9 mouse cellular contexts compared by ENCODE assay signal in genomic region chr2:126033114-126033972, GRCm38 (mm10). TPM values are rescaled to one million over a fixed set of nuclear protein-coding genes. Genes with fewer than 3 reads are reported as not detected.
A peak's percentile ranks its signal among the peaks of the same experiment; 100 is the strongest.
DNase-seq lines count a peak whose midpoint lies in the region; ATAC-seq and TF ChIP-seq lines count a peak whose summit lies in the region.
"Had no signal": no experiment of that assay in that cellular context is flagged by ENCODE, and none has a peak within 500 bp of the region (broad histone marks: within the 10 kb centered on the region; RNA-seq: fewer than 3 reads in every experiment).

No protein-coding gene starts in this region.

- H3K79me2 ChIP-seq in MEL (ENCODE audit: control insufficient read depth, insufficient read depth, low read length, poor library complexity): no peaks in the 10 kb centered on the region

- no peaks in the 10 kb centered on the region for H3K27me3 ChIP-seq in kidney, embryonic 14.5 days (ENCODE audit: control insufficient read depth, insufficient read depth, low read length)
- no peaks in the 10 kb centered on the region; a peak in 1 of 4 replicates for H3K27me3 ChIP-seq in MEL (ENCODE audit: control insufficient read depth in 1 of 2, insufficient read depth in 2 of 2, low read length in 2 of 2)
- no peaks in the 10 kb centered on the region for H3K27me3 ChIP-seq in heart, embryonic 10.5 days (ENCODE audit: insufficient read depth, poor library complexity, severe bottlenecking)
- H3K27me3 ChIP-seq: midbrain, embryonic 12.5 days had no signal

- DNase-seq in kidney, adult 18-20 months: peak; percentile 4
- DNase-seq in 3134 (ENCODE audit: extremely low read depth, insufficient read length, low spot score): peak; percentile 23
- peak; percentile 17 for DNase-seq in MEL (ENCODE audit: low read depth, low spot score)
- DNase-seq in induced T-regulatory cell, adult 2 months (ENCODE audit: low read depth): peak; percentile 14
- DNase-seq in retina, postnatal 1 day: peak; percentile 24
- DNase-seq in heart, embryonic 10.5 days (ENCODE audit: low spot score): no peak
- no peak for DNase-seq in testis, postnatal 14 days (ENCODE audit: low spot score)

- no peak overlapping the region for H3K9ac ChIP-seq in kidney, embryonic 14.5 days (ENCODE audit: low read depth, low read length)
- no peak overlapping the region for H3K9ac ChIP-seq in MEL (ENCODE audit: control insufficient read depth, low read depth, low read length, poor library complexity, severe bottlenecking)
- H3K9ac ChIP-seq: midbrain, embryonic 12.5 days had no signal

- TF ChIP-seq CTCF in MEL (IDR thresholded peaks at IDR 0.05 in 2 of 3, conservative IDR thresholded peaks at IDR 0.05 in 1 of 3; ENCODE audit: control insufficient read depth in 1 of 3, insufficient read depth in 1 of 3, low read depth in 2 of 3, low read length in 3 of 3, poor library complexity in 1 of 3, severe bottlenecking in 1 of 3): peak in 2 of 3 experiments; percentile 23 to 60; a peak in 3 of 6 replicates

- no peak overlapping the region for H3K4me3 ChIP-seq in kidney, embryonic 14.5 days (ENCODE audit: low read length)
- no peak overlapping the region for H3K4me3 ChIP-seq in MEL (ENCODE audit: control insufficient read depth in 1 of 2, insufficient read depth in 1 of 2, low read depth in 2 of 2, low read length in 2 of 2)
- H3K4me3 ChIP-seq in heart, embryonic 10.5 days: no peak overlapping the region
- H3K4me3 ChIP-seq: midbrain, embryonic 12.5 days had no signal

- H3K27ac ChIP-seq in kidney, embryonic 14.5 days (ENCODE audit: low read depth, low read length): no peak overlapping the region
- no peak overlapping the region for H3K27ac ChIP-seq in MEL (ENCODE audit: control insufficient read depth, low read depth, low read length)
- H3K27ac ChIP-seq in heart, embryonic 10.5 days: no peak overlapping the region
- H3K27ac ChIP-seq: midbrain, embryonic 12.5 days had no signal

- H3K36me3 ChIP-seq in kidney, embryonic 14.5 days (ENCODE audit: control insufficient read depth, insufficient read depth, low read length): no peaks in the 10 kb centered on the region
- no peaks in the 10 kb centered on the region for H3K36me3 ChIP-seq in MEL (ENCODE audit: control insufficient read depth in 1 of 2, insufficient read depth in 2 of 2, low read length in 2 of 2)
- no peaks in the 10 kb centered on the region for H3K36me3 ChIP-seq in heart, embryonic 10.5 days
- H3K36me3 ChIP-seq: midbrain, embryonic 12.5 days had no signal

- H3K4me1 ChIP-seq in kidney, embryonic 14.5 days (ENCODE audit: control insufficient read depth, insufficient read depth, low read length): no peaks in the 10 kb centered on the region
- no peaks in the 10 kb centered on the region for H3K4me1 ChIP-seq in MEL (ENCODE audit: control insufficient read depth in 1 of 2, insufficient read depth in 2 of 2, low read length in 2 of 2)
- peaks cover 8% of the 10 kb centered on the region for H3K4me1 ChIP-seq in heart, embryonic 10.5 days

- ATAC-seq in kidney, embryonic 14.5 days (ENCODE audit: low FRiP score, low TSS enrichment): no peak; the same call in 1 of the 2 replicates

- 76% methylated on average over 8 of the region's 8 CpGs for WGBS in kidney, embryonic 14.5 days
- WGBS in heart, embryonic 10.5 days: 67% methylated on average over 8 of the region's 8 CpGs

- H3K9me3 ChIP-seq in kidney, embryonic 14.5 days (ENCODE audit: control insufficient read depth, low read length): no peaks in the 10 kb centered on the region
- H3K9me3 ChIP-seq in MEL (replicated peaks; ENCODE audit: insufficient read depth, low read length): no peaks in the 10 kb centered on the region
- H3K9me3 ChIP-seq in heart, embryonic 10.5 days: no peaks in the 10 kb centered on the region
- H3K9me3 ChIP-seq: midbrain, embryonic 12.5 days had no signal

- peak; percentile 61 for TF ChIP-seq RAD21 in MEL (IDR thresholded peaks at IDR 0.05; ENCODE audit: low read depth, low read length)

- no peak overlapping the region for H3K4me2 ChIP-seq in kidney, embryonic 14.5 days (replicated peaks; ENCODE audit: low read depth, low read length)
- H3K4me2 ChIP-seq: midbrain, embryonic 12.5 days had no signal

- TF ChIP-seq POLR2A in MEL (IDR thresholded peaks at IDR 0.05; ENCODE audit: control insufficient read depth in 1 of 2, insufficient read depth in 1 of 2, low read depth in 1 of 2, low read length in 2 of 2, poor library complexity in 1 of 2): no peak

- no peak for TF ChIP-seq EP300 in MEL (IDR thresholded peaks at IDR 0.05; ENCODE audit: low read depth in 1 of 2, low read length in 2 of 2)

TF ChIP-seq in MEL, 35 proteins besides CTCF, POLR2A, EP300 and RAD21:
- no peak for TF ChIP-seq POLR2AphosphoS5 (IDR thresholded peaks at IDR 0.05; ENCODE audit: borderline replicate concordance, low read depth, low read length)
- TF ChIP-seq ZKSCAN1 (IDR thresholded peaks at IDR 0.05; ENCODE audit: low read depth, low read length): no peak
- no peak for TF ChIP-seq ETS1 (IDR thresholded peaks at IDR 0.05; ENCODE audit: low read depth, low read length)
- peak; percentile 65 for TF ChIP-seq ZC3H11A (IDR thresholded peaks at IDR 0.05; ENCODE audit: low read depth, low read length)
- TF ChIP-seq SMC3 (IDR thresholded peaks at IDR 0.05; ENCODE audit: low read depth, low read length): peak; percentile 77
- TF ChIP-seq MAX (IDR thresholded peaks at IDR 0.05; ENCODE audit: low read length): no peak

RNA-seq across cellular contexts. Expression of gene Fgf7, which starts 1.1 kb away (rescaled TPM):
- polyA plus RNA-seq in kidney, embryonic 14.5 days (2014; fragmentation: Nextera tagmentation; extraction: Ambion mirVana): 0.30 and 0.80 TPM in 2 replicates
- not detected in 2 replicates for total RNA-seq in MEL (2012; rRNA removed)
- not detected for polyA plus RNA-seq in MEL (2012; ENCODE audit: insufficient read depth in 1 of 2, insufficient read length in 2 of 2, low read depth in 1 of 2, low replicate concordance in 2 of 2, missing spikeins in 1 of 2)
- 0.46 and 0.74 TPM in 2 replicates for polyA plus RNA-seq in heart, embryonic 10.5 days (2016; fragmentation: Nextera tagmentation; extraction: Ambion mirVana)

Comparison
In these comparisons a context has a peak if more than half of its experiments do, and no peak if none do; other contexts are left out.
1. DNase-seq: peak in kidney, adult 18-20 months (single experiment), 3134 (single experiment), MEL (single experiment), induced T-regulatory cell, adult 2 months (single experiment) and retina, postnatal 1 day (single experiment); none in heart, embryonic 10.5 days (single experiment) and testis, postnatal 14 days (single experiment).